Mouse (Mus musculus) lung, postnatal 0 days (tissue): ENCODE measurements around the gene Hoxa1.

Source experiments
- CTCF ChIP-seq: IDR thresholded peaks from 2 replicates; pipeline ENCODE4 v1.5.1; 2016; ENCODE audit warnings: antibody characterized with exemption, mild to moderate bottlenecking
- EP300 ChIP-seq: IDR thresholded peaks from 2 replicates; pipeline ENCODE4 v1.6.1; 2016; ENCODE audit warnings: antibody characterized with exemption, mild to moderate bottlenecking, control low read depth

DNA sequence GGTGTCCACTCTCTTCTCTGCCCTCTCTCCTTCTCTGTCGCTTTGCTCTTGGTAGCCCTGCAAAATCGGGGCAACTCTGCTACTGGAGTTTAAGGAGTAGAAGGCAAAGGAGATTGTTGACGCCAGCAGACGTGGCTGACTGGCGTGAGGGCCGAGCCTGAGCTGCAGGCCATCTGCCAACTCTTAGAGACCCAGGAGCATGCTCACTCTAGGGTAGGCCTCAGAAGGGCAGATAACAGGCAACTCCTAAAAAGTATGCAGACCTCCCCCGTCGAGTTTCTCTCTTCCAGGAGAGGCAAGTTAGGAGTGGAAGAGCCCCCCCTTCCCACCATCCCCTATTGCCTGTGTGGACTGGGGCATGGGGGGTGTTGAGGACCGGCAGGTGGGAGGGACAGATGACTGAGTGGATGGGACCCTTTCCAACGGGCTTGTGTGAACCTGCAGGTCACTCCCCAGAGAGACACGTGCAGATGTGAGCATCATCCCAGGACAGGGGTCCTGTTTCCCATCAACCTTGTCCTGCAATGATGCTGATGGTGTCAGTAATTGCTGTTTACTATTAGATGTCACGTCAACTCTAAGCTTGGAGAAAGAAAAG is 1.1 kb upstream of the Hoxa1 start:
- TF ChIP-seq CTCF (no peak), EP300 (no peak)
